Mouse (Mus musculus): ENCODE measurements at regions not wholly inside any gene's neighbourhood (a gene's known extent, or its start where the extent isn't known, plus 50 kb on each side); places are given as distances from the start of the nearest gene placed in this dataset.
A peak's percentile ranks its signal among the peaks of the same experiment; 100 is the strongest.

DNA sequence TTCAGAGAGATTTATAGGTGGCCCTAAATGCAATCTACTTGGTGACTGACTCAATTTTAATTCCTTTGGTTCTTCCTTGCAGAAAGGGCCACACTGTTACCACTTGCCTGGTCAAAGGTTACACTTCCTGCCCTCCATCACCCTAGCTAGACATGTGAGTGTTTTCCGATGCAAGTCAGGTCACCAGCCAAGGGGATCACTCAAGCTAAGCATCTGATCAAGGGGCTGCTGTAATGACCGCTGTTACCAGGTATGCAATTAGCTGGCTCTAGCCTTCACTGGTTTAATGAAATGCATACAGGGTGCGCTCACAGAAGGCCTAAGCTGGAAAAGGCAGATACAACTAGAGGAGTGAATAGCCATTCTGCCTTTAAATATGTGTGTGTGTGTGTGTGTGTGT is 105.1 kb downstream of the Mtx2 start:
- no peak for DNase-seq

DNA sequence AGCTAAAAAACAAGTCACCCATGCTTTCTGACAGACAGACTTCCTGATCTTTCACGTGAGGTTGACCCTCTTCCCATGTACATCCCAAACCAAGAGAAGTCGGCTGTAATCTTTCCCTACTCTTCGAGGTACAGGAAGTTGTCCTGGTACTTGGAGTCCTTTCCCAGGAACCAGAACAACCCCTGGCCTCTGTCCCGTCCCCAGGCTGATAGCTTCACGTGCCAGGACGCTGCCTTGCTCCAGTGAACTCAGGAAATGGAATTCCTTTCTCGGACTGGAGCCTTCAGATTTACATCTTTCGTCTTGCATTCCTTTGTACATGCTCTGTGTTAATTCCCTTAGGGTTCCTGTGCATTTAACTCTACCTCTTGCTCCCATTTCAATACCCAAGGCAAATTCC is 107.6 kb downstream of the Mtx2 start:
- DNase-seq = no peak

DNA sequence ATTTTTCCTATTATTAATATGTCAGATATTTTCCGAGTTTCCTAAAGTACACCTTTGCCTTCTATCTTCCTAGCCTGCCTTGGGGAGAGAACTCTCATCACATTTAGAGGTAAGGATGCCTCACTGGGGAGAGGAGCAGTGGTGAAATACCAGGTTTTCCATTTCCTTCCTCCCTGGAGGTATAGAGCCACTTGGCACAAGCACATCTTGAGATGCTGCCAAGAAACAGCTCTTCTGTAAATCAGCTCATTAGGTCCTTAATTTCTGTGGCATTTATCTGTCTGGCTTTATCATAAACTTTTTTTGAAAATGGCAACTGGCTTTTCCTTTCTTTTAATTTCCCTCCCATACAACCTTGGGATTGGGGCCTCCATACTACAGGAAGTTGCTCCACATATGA is 108.2 kb downstream of the Mtx2 start:
- no peak for DNase-seq

DNA sequence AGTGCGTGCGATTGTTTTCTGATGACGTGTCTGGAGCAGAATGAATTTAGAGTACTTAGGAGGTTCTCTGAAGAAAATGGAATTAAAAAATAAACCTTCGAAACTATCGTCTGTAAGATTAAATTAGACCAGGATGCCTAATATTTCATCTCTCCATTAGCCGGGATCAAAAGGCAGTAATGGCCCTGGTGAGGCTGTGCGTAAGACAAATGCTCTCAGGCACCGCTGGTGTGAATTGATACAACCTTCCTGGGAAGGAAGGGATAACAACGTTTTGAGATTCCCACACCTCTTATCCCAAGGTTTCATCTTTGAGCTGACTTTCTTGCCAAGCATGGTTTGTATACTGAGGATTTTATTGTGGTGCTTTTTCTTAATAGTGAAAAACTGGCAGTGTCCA is 113.1 kb downstream of the Mtx2 start:
- no peak for DNase-seq

DNA sequence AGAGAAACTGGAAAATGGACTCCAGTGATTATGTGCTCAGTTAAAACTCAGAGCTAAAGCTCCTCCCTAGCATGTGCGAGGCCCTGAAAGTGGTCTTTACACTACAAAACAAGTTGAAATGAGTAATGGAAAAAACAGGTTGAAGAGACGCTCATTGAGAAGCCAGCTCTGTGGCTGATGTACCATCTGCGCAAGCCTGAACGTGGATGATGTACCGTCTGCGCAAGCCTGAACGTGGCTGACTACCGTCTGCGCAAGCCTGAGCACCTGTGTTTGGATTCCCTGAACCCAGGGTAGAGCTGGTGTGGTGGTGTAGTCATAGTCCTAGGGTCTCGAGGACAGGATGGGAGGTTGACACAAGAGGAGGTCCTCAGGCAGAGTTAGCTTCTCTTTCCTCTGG is 116.4 kb downstream of the Mtx2 start:
- no peak for DNase-seq

DNA sequence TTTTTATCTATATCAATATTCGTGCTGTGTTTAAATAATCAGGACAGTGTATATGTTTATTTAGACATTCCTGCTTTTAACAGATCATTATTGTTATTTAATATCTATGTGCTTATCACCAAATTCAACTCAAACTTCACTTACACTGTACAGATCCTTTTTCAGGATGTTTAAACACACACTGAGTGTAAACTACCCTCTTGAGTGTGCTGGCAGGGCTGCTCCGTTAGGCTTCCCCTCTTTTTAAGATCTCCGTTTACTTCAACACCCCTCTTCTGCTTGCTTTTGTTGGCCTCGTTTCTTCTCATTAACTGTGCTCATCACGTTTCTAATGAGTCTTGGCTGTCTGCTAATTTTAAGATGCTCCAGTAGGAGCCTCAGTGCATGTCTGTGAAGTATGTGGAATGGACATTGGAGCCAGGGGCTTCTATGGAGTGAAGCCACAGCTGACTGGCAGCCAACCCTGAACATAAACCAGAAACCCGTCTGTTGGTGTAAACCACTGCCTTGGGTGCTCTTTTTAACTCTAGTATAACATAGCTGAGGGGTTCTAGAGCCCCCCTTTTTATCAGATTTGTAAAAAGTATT is 117.1 kb downstream of the Mtx2 start:
- no peak for DNase-seq

DNA sequence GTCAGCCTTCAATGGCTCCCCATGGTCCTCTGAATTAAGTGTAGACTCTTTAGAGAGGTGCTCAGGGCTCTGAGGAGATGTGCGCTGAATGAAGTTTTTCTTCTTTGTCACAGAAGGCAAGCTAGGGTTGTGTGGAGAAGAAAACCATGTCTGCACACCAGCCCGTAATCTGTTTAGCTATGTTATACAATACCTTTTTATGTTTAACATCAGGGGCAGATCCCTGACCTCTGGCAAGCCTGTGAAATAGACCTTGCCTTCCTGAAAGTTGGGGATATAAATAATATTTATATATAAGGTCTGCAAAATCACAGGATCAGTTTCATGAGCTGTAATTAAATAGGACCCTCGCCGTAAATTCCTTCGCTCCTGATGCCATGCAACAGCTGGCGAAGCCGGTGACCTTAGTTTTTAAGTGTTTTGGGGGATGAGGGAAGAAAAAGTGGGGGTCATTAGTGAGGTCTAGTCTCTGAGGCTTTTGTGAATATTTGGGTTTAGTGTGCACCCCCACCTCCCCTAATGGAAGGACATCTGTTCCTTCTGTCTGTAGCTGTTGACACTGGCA is 119.7 kb downstream of the Mtx2 start:
- DNase-seq = no peak

DNA sequence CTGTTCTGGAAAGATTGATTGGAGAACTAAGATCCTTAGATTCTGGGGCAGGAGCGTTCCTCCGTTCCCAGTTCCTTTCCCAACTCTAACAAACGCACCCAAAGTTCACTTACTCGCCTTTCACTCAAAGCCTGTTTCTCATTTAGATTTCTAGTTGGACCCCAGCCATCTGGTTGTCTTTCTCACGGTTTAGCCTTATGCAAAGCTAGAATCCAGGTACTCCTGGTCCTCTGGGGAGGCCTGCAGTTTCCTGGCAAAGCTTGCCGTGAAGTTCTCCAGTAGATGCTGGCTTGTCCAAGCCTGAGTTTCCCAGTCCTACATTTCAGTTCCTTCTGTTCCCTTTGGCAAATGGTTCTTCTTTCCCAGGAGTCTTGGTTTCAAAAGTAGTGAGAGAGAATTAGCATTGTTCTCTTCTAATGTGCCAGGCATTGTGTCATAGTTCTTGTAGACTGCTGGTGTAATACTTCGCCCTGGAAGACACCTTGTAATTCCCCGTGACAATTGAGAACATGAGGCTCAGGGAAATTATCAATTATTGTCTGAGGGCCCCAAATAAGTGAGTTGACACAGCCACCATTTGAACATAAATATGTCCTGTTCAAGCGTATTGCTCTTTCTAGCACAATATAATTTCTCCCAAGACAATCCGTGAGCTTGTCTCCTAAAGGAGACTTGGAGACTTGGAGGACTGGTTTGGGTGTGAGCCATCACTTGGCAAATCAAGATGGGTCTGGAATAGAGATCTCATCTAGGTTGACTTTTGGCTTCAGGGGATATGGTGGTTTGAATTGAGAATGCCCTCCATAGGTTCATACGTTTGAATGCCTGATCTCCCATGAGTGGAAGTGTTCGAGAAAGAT is 126.0 kb downstream of the Mtx2 start:
- DNase-seq = no peak

DNA sequence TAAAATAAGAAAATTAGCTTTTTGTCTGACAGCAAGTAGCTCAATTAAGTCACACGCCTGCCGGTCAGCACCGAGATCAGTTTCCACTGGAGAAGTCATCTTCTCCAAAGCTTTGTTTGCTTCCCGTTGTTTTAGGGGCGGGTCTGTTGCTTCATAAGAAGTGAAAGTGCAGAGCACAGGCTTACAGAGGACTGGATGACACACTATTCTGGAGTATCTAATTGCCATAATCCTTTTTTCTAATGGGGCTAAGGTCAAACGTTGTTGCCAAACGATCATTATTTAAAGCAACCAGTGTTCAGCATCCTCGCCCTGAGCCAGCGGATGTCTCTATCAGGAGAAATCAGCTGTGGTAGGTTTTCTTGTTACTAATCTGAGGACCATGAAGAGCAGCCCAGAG is 128.5 kb downstream of the Mtx2 start:
- DNase-seq = no peak

DNA sequence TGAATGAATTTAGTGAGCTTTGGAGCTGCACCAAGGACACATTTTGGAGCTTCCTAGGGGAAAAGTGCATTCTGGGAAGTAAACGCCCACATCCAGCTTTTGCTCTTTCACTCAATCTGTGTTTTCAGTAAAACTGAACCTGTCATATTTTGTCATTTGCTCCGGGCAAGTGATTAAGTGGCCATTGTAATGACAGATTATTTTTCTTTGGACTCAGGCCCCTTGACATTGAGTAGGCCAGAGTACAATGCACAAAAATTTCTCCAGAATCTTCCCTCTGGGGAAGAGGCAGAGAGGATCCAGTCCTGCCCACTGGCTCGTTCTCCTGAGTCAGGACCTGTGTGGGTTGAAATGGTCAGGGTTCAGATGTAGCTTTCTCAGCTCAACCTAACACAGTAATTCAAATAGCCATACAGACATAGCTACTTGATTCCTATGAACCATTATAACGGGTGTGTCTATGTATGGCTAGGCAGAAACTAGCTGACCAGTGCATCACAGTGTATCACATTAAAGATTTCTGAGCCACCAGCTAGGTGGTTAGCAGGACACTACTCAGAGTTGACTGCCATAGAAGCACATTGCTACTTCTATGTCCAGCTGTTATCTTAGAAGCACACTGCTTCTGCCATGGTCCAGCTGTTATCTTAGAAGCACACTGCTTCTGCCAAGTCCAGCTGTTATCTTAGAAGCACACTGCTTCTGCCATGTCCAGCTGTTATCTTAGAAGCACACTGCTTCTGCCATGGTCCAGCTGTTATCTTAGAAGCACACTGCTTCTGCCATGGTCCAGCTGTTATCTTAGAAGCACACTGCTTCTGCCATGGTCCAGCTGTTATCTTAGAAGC is 129.9 kb downstream of the Mtx2 start:
- no peak for DNase-seq

DNA sequence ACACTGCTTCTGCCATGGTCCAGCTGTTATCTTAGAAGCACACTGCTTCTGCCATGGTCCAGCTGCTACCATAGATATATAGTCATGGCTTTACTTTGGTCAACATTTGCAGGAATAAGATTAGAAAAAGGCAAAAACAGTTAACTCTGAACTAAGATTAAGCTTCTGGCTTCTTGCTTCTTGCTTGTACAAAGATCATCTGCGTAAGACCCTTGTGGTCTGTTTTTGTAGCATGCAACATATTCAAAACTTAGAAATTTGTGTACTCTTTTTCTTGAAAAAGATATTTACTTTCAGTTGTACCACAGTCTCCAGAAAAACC is 130.5 kb downstream of the Mtx2 start:
- no peak for DNase-seq

DNA sequence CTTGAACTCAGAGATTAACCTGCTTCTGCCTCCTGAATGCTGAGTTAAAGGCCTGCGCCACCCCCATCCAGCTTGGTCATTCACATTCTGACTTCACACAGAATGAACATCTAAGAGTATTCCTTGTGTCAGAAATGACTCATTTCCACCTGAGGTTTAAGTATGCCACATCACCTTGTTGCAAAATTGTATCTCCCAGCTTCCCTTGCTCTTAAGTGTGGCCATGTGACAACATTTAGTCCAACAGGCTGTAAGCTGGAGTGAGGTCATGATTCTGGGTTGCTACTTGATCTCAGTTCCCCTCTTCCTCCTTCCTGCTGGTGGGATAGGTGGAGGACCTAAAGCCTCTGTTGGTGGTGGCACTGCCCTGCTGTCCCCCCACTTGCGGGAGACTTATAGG is 131.0 kb downstream of the Mtx2 start:
- no peak for DNase-seq

DNA sequence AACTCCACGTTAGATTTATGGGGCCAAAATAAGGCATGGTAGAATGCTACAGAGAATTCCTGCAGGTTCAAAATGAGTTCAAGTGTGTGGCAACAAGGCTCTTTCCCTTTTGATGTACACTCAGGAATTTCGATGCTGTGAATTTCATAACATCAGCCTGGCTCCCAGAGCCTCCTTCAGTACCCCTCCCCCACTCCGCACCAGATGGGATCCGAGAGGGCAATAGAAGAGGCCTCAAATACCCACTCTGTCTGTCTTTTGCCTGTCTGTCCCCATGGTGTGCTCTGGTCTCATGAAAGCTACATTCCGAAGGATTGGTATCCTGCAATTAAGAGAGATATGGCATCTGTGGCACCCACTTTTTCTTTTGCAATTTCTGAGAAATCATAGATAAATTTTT is 134.3 kb downstream of the Mtx2 start:
- DNase-seq = no peak

DNA sequence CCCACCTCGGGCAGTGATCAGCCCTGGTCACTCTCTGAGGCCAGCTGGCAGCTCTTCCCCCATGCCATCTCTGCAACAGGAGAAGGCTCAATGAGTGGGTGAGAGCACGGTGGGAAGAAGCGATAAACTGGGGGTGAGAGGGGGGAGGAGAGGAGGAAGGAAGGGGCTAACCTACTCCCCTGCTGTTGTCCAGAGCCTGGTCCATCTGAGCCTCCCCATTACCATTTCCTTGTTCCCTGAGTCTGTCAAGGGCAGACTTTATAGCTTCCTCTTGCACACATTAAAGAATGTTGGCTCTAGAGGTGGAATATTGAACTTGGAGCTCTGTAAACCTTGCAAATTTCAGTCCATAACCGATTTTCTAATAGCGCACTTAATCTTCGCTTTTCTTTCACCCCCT is 136.8 kb downstream of the Mtx2 start:
- DNase-seq = no peak

DNA sequence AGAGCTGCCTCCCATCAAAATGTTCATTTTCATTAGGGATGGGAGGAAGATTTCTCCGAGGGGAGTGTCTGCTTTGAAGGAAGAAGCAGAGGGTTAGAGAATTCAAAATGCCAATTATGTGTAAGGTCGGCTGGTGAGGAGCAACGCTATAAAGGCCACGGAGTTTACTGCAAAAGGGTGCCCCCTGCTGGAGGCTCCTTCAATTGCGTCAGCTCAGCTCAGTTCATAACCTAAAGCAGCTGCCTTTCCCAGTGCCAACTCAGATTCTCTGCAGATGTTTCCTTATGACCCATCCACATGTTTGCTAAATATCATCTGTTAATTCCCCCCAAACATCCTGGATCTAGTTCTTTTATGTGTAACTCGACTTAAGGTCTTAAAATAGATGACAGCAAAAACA is 138.8 kb downstream of the Mtx2 start:
- DNase-seq = peak; percentile 92

DNA sequence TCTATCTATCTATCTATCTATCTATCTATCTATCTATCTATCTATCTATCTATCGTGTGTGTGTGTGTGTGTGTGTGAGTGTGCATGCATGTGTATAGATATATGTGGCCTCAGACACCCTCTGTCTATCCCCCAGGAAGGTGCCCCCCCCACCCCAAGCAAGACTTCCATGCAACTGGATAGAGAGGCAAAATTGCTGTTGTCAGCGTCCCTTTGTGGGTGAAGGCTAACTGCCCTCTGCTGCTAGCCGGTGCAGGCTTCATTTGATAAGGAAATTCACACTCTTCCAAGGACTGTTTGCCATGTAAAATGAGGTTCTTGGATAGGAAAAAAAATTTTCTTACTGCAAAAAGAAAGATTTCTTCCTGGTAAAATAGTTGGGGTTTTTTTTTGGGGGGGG is 139.4 kb downstream of the Mtx2 start:
- no peak for DNase-seq

DNA sequence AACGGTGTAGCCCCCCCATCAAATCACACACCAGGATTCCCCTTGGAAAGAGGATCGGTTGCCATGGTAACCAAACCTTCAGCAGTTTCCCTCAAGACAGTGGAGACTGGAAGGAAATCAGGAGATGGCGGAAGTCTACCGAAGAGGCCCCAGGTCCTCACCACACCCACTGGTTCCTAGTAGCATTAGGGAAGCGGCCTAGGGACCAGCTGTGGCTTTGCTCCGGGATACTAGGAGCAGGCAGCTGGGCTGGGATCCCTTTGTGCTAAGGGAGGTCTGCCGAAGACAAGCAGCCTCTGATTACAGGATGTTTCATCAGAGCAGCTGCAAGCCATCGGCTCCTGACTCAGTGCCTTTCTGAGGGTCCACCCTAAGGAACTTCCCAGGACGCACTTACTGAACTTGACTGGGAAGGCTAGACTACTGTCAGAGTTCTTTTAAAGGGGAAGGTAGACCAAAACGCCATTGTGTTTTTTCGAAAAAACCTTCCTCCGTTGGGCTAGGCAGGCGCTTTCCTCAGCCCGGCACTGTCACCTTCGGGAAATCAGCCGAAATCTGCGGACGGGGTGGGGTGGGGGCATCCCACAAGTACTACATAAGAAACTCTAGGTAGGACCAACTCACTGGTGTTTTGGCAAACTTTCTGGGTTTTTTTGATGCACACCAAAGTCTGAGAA is 139.9 kb downstream of the Mtx2 start:
- DNase-seq = no peak

DNA sequence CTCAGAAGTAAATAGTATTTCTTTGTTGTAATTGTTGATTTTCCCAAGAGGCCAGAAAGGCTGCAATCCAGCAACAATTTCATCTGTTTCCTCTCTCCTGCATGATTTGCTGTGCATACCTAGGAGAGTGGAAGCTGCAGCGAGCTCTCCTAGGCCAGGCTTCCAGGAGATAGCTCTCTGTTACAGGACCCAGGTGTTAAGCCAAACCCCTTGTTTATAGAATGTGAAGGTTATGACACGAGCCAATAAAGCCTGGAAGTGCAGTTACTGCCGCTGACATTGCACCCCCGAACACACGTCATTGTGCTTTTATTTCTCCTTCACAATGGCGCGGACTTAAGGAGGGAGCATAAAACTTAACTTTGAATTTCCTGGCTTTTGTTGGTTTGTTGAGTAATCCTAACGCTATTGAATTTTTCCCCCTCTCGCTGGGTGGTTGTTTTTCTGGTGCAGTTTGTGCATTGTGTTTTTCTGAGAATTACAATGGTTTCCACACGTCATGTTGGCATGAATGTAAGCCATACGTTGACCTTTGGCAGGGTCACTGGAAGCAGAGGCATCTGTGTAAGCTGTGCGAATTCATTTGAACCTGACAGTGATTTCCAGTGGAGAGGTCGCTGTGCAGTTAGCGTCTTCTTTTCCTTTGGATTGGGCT is 145.1 kb downstream of the Mtx2 start:
- no peak for DNase-seq

DNA sequence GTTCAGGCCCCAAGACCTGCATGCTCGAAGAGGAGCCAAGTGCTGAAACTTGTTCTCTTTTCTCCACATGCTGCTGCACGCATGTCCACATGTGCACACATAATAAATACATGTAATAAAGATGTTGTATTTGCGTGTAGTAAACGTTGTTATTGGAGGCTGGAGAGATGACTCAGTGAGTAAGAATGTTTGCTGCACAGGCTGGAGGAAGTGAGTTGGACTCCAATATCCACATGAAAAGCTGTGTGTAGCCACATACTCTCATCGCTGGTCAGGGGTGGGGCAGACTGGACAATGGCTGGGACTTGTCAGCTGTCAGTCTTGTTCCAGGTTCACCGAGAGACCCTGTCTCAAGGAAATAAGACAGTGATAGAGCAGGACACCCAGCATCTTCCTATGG is 147.8 kb downstream of the Mtx2 start:
- no peak for DNase-seq

DNA sequence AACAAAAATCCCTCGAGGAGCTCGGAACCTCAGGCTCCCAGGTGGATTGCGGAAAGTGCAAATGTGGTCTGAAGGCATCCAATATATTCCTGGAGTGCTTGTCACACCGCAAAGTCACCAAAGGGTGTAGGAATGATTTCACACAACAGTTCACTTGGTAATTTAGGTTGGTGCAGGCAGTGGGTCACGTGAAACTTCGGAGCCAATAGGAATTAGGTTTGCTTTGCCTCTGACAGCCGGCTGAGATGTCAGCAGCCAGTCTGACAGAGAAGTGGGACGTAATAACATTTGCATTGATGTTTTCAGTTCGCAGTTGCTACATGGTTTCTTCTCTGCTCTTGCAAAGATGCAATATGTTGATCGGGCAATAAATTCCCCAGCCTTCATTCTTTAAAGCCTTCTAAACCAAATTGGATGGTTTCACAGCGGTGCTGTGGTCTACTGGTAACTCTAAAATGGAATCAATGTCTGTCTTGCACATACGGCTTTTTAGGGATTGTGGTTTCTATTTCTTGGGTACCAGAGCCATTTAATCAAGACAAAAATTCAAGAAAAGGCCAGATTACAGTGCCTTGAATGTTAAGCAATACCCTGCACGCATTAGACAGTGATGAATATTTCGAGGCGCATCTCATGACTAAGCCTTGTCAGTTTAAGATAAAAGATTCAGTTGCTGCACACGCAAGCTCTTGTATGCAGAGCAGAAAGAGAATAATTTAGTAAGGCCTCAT is 149.2 kb downstream of the Mtx2 start:
- peak; percentile 16 for DNase-seq

DNA sequence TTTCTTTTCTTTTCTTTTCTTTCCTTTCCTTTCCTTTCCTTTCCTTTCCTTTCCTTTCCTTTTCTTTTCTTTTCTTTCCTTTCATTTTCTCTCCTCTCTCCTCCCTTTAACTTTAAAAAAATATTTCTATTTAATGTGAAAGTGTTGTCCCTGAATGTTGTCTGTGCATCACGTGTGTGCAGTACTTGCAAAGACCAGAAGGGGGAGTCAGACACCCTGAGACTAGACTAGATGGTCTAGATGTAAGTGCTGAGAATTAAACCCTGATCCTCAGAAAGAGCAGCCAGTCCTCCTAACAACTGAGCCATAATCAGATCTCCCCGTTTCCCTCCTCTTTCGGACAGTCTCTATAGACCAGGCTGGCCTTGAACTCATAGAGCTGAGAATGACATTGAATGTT is 151.7 kb downstream of the Mtx2 start:
- DNase-seq = peak; percentile 15

DNA sequence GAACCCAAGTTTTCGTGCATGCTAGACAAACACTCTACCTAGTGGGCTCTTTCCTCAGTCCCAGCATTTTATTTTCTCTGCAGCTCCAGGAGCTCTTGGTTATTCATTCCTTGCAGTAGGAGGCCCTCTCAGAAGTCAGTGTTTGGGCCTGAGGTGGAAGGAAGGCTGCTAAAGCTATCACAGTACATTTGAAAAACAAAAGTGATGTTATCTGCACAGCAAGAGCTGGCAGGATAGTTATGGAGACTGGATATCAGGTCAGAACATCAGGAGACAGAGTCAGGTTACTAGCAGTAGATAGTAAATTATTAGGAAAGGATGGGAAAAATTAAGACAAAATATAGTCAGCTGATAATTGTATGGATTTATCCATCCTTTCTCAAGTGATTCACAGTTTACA is 152.2 kb downstream of the Mtx2 start:
- DNase-seq = no peak

Measured in thymus, postnatal 4 days (tissue).